Mouse (Mus musculus): ENCODE results near the gene 4933412E24Rik. TPM values are rescaled to one million over a fixed set of nuclear protein-coding genes. Genes with fewer than 3 reads are reported as not detected.

The 4933412E24Rik gene
- total RNA-seq (2022) = not detected

GRCm38 (mm10) chr15:60016513-60016912, at the start of gene 4933412E24Rik:
4933412E24Rik (minus strand) TSS chr15:60016613.
- DNase-seq (ENCODE audit: low spot score) = no peak

GRCm38 (mm10) chr15:60030728-60031127, 14.3 kb upstream of the 4933412E24Rik start:
- no peak for DNase-seq (ENCODE audit: low spot score)

- no peak for DNase-seq (ENCODE audit: low spot score)
Observed at GRCm38 (mm10) chr15:60021256-60021655, 4.8 kb upstream of the 4933412E24Rik start.

- DNase-seq (ENCODE audit: low spot score) = no peak
Observed at GRCm38 (mm10) chr15:60010199-60010598, 6.2 kb downstream of the 4933412E24Rik start.

GRCm38 (mm10) chr15:60009610-60010009, 6.8 kb downstream of the 4933412E24Rik start:
- no peak for DNase-seq (ENCODE audit: low spot score)

- no peak for DNase-seq (ENCODE audit: low spot score)
Observed at GRCm38 (mm10) chr15:59983777-59984176, 32.6 kb downstream of the 4933412E24Rik start.

- no peak for DNase-seq (ENCODE audit: low spot score)
Observed at GRCm38 (mm10) chr15:59975310-59975709, 41.1 kb downstream of the 4933412E24Rik start.

- no peak for DNase-seq (ENCODE audit: low spot score)
Observed at GRCm38 (mm10) chr15:59974584-59974983, 41.8 kb downstream of the 4933412E24Rik start.

GRCm38 (mm10) chr15:59973651-59974519, 42.5 kb downstream of the 4933412E24Rik start:
- no peak for DNase-seq (ENCODE audit: low spot score)

All from heart, adult 8-10 months (tissue).